Mouse (Mus musculus) cerebellum, adult 11 months (tissue): ENCODE measurements around the gene March10.

Experiments
- DNase-seq: peaks from one replicate; pipeline ENCODE4 v3.0.0; 2022

March10 gene

GRCm38 (mm10) chr11:105464430-105464967 lies 8.0 kb upstream of the March10 start:
- no peak for DNase-seq

DNA sequence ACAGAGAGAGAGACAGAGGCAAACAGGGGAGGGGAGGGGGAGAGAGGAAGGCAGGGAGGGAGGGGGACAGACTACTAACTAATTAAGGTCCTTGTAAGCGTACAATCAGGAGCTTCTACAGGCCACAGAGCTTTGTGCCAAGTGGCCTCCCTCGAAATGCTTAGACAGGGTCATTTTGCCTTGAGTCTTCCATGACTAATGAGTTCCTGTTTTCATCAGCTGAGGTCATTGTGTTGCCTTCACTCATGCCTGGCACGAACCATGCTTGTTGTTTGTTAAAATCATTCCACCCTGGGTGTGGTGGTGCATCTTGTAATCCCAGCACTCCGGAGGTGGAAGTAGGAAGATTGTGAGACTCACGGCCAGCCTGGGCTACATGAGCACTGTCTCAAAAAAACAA lies 3.4 kb upstream of the March10 start:
- DNase-seq, result no peak

GRCm38 (mm10) chr11:105457041-105457440 lies 506 bp upstream of the March10 start:
- no peak for DNase-seq

DNA sequence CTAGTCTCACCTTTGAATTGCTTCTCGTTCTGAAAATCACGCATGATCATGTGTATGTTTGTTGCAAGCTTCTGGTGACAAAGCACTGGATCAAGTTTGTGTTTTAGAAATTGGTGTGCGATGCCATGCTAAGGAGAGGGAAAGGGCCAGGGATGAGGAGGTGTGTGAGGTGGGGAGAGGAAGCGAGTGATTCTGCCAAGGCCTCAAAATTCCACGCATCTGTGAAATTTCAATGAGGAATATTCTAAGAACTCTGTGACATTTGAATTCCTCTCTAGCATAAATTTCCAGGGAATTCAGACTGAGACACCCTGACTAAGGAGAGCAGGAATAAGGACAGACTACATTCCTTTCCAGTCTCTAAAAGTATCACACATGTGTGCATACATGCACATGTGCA lies 1.4 kb downstream of the March10 start:
- no peak for DNase-seq

GRCm38 (mm10) chr11:105453084-105453483 lies 3.5 kb downstream of the March10 start:
- DNase-seq, result no peak

DNA sequence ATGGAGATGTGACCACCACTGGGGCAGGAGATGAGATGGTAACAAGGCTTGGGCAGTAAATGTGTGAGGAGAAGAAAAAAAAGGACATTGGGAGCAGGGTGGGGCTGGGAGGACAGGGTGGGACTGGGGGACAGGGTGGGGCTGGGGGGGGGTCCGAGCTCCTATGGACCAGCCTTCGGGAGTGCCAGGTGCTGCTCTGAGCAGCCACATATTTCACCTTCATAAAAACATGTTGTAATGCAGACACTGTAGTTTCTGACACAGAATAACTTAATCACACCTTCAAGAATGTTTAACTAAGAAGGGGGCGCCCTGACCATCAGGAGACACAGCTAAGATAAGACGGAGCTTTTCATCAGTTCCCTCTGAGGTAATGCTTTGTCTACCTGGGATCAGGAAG lies 4.0 kb downstream of the March10 start:
- DNase-seq, result no peak

DNA sequence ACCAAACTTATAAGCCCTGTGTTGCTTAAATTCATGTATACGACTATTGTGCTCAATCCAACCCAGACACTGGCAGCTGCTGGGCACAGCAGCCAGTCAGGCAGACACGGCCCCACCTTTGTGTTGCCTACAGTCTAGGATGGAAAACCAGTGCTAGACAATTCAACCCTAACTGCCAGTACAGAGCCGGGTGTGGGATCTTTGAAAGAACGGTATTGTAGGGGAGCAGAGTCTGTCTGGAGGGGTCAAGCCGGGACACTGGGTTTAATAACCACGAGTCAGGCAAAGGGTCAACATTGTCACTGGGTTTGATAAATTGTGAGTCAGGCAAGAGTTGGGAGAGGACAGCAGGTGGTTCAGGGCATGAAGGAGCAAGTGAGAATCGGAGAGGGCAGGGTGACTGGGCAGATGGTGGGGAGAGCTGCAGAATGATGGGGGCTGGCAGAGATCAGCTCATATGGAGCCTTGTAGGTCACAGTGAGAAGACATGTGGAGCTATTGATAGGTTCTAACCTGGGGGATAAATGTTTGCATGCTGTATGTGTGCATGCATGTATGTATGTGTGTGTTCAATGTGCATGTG lies 4.9 kb downstream of the March10 start:
- DNase-seq, result no peak

DNA sequence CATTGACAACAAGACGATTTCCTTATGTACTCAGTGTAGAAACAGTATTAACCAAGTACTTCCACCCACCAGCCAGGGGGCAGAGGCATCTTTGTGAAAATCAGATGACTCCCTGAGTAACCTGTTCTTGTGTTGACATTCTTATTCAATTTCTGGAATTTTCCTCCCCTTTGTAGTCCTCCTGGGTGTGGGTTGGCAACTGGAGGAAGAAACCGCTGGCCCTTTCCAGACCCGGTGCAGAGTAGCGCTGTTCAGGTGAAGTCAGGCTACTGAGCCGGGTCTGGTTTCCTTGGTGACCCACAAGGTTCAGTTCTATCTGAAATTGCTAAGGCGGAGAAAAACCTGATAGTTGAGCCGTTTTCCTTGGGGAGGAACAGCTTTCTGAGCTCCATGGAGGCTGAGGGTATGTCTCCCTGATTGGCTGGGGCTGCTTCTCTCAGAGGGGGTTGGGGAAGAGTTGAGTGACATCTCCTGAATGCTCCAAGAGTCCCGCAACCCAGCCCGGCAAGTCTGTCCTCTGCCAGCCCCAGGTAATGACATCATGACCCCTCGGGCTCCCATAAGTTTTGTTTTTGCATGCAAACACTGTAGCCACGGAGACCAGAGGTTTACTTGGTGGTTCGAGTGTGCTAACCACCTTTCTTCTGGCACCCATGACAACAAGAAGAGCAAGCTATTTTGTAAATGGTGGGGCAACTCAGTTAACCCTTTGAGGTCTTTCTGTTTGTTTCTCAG lies 6.8 kb downstream of the March10 start:
- no peak for DNase-seq

DNA sequence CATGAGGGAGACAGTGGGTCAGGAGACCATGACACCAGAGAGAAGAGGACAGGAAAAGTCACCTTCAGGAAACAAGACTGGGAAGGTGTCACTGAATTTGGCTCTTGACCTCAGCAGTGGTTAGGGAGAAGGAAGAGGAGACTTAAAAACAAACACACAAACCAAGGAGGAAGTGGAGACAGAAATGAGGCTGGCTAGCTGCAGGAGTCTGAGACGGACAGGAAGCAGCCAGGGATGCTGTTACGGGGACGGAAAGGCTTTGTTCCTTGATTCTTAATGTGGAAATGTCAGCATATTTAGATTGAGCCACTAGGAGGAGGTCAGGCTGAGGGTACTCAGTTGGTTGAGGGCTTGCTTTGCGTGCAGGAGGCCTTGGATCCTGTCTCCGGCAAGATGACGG lies 8.9 kb downstream of the March10 start:
- DNase-seq, result no peak

GRCm38 (mm10) chr11:105446221-105446620 lies 10.3 kb downstream of the March10 start:
- no peak for DNase-seq

DNA sequence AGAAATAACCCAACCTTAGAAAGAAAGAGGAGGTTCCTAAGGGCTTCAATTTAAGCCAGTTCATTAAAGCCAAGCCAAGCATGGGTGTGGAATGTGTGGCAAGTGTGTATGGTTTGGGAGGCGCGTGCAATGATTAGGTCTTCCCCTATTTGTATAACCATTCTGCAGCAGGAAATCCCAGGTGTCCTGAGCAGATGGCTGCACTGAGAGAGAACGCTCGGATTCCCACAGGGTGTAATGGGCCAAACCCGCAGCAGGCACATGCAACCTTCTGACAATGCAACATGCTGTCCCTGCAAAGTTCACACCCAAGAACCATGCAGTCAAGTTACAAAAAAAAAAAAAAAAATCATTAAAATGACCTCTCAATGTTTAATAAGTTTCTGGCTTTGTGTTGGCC lies 10.8 kb downstream of the March10 start:
- peak; percentile 9 for DNase-seq

- DNase-seq, result no peak
Measured at GRCm38 (mm10) chr11:105444929-105445328, 11.6 kb downstream of the March10 start.

GRCm38 (mm10) chr11:105443505-105443904 lies 13.0 kb downstream of the March10 start:
- no peak for DNase-seq

DNA sequence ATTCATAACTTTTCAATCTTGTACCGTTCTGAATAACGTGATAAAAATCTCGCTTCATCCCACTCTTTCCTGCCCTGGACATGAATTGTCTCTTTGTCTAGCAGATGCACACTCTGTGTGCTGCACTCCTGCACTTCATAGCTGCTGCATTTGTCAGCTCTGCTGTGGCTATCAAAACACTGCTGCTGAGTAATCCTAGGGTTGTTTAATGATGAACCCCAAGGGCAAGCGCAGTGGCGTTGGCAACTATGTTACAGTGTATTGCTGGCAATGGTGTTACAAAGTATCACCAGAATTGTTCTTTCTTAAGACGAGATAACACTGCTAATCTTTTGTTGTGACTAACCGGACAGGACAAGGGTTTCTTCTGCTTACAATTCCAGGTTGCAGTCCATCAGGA lies 16.7 kb downstream of the March10 start:
- DNase-seq, result no peak

- no peak for DNase-seq
Measured at GRCm38 (mm10) chr11:105438907-105439306, 17.6 kb downstream of the March10 start.

DNA sequence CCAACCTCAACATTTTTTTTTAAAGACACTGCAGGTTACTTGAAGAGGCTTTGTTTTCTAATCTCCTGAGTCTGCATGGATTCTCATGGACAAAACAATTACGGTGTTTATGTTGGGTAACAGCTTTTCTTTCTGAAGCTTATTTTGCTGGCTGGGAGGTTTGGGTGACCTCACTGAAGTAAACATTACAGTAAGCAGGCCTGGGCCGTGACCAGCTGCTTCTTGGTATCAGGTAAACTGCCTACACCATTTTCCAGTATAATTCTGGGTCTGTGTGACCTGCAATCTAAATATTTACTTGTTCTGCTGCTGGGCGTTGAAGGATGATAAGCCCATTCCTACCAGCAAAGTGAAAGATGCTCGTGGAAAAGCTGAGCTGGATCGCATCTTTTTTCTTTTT lies 30.1 kb downstream of the March10 start:
- DNase-seq, result no peak

GRCm38 (mm10) chr11:105424643-105425042 lies 31.9 kb downstream of the March10 start:
- no peak for DNase-seq

GRCm38 (mm10) chr11:105420671-105421450 lies 35.7 kb downstream of the March10 start:
- DNase-seq, result no peak

DNA sequence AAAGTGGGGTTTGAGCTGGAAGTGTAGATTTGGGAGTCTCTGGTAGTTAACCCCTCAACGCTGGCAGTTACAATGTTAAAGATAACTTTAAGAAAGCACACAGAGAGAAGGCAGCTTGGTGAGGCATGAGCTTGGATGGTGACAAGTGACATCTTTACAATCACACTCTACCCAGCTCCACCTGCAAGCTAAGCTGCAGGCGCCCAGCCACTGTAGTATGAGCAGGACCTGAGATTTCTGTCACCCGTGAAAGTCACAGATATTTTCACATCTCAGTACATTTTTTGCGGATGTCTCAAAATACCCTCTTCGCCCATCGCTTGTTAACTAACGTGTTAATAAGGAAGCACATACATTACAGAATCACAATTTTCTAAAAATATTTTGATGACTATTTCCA lies 36.6 kb downstream of the March10 start:
- DNase-seq, result no peak

DNA sequence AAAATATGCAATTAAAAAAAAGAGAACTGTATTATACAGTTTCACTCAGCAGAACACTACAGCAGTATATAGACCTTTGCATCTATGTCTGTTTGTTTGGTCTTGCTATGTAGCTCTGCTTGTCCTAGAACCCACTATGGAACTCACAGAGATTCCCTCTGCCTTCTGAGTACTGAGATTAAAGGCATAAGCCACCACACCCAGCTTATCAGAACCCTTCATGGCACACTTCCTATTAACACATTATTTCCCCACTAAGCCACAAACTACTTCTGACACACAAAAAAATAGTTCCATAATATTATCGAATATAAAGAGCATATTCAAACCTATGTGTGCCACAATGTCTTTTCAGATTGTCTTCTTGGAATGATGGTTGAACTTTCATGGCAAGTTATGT lies 42.5 kb downstream of the March10 start:
- no peak for DNase-seq

GRCm38 (mm10) chr11:105409408-105409807 lies 47.1 kb downstream of the March10 start:
- no peak for DNase-seq

DNA sequence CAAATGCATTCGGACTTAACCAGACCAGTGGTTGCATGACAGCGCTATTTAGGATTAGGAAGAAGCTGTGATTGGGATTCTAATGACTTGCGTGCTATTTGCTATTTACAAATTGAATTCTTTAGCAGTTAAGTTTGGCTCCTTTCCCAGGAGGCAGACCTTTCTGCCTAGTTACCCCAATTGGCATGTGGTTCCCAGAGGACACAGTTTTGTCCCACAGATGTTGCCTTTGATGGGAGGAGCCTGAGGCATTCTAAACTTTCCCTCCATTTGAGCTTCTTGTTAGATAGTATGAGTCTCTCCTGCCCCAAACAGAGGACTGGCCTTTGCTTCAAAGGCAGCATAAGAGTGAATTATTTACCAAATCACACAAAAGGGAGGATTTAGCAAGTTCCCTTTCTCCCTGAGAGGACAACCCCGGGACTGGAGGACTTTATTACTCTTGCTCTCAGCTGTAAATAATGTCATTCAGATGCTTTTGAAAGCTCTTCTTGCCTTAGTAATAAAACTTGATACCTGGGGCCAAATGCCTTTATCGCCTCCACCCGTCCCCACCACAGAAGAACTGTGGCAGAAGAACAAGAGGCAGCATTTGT lies 48.6 kb downstream of the March10 start:
- DNase-seq, result no peak

GRCm38 (mm10) chr11:105402355-105402754 lies 54.2 kb downstream of the March10 start:
- DNase-seq, result no peak
